Mouse (Mus musculus) intestine, embryonic 16.5 days (tissue): ENCODE results near the gene Ccdc57. TPM values are rescaled to one million over a fixed set of nuclear protein-coding genes. Genes with fewer than 3 reads are reported as not detected.
"Not testable (repeated sequence)": the region's sequence is repeated elsewhere in the genome, so short reads cannot be mapped to it uniquely, and the experiment has no call there.

Source experiments
- ATAC-seq: fragments of 200-750 bp; cut with Nextera tagmentation; 2 replicates; pipeline ENCODE4 v1.8.0; 2017; ENCODE audit warnings: moderate TSS enrichment, moderate library complexity
- H3K27ac ChIP-seq: fragments of 300-500 bp; sonication (generic); 2 replicates; pipeline ENCODE4 v1.5.1; 2014; ENCODE audit warnings: mild to moderate bottlenecking, low read length
- H3K27me3 ChIP-seq: fragments of 300-500 bp; sonication (generic); replicated peaks from 2 replicates; pipeline ENCODE4 v1.6.1; 2014; ENCODE audit warnings: low read length, control low read depth, mixed read lengths; ENCODE audit not compliant: control insufficient read depth, insufficient read depth
- H3K36me3 ChIP-seq: fragments of 300-500 bp; sonication (generic); 2 replicates; pipeline ENCODE4 v1.6.1; 2014; ENCODE audit warnings: low read length, control low read depth; ENCODE audit not compliant: control insufficient read depth, insufficient read depth
- H3K4me1 ChIP-seq: fragments of 300-500 bp; sonication (generic); 2 replicates; pipeline ENCODE4 v1.6.1; 2014; ENCODE audit warnings: low read length, control low read depth, mixed read lengths; ENCODE audit not compliant: control insufficient read depth, insufficient read depth
- H3K4me2 ChIP-seq: fragments of 300-500 bp; sonication (generic); 2 replicates; pipeline ENCODE4 v1.6.1; 2014; ENCODE audit warnings: low read depth, low read length, control low read depth
- H3K4me3 ChIP-seq: fragments of 300-500 bp; sonication (generic); 2 replicates; pipeline ENCODE4 v1.5.1; 2014; ENCODE audit warnings: mild to moderate bottlenecking, low read length
- H3K9ac ChIP-seq: fragments of 300-500 bp; sonication (generic); 2 replicates; pipeline ENCODE4 v1.6.1; 2014; ENCODE audit warnings: low read depth, low read length
- H3K9me3 ChIP-seq: fragments of 300-500 bp; sonication (generic); 2 replicates; pipeline ENCODE4 v1.6.1; 2016; ENCODE audit warnings: low read length, control low read depth; ENCODE audit not compliant: control insufficient read depth
- WGBS: fragments of 180-500 bp; shearing (Covaris S2); extraction: QIAGEN DNeasy Blood & Tissue Kit; methylation state at CpG from one replicate; pipeline ENCODE4 v1.1.7; 2014; 5-methylcytosine and 5-hydroxymethylcytosine counted together
- polyA plus RNA-seq: library from polyadenylated mRNA; unstranded; fragments of >200 nt; fragmentation: Nextera tagmentation; extraction: Ambion mirVana; gene quantifications from 2 replicates; pipeline ENCODE4 v1.2.1, GENCODE M21; 2015

Gene Ccdc57
- polyA plus RNA-seq, 1 experiment from 2014 or later: 4.3 TPM

GRCm38 (mm10) chr11:120871521-120871920, 61.2 kb downstream of the Ccdc57 start:
- H3K36me3 ChIP-seq: no peaks in the 10 kb centered on the region
- no peak overlapping the region for H3K4me3 ChIP-seq
- 93% methylated on average over 9 of the region's 9 CpGs for WGBS
- no peaks in the 10 kb centered on the region for H3K27me3 ChIP-seq
- no peaks in the 10 kb centered on the region for H3K9me3 ChIP-seq
- no peak overlapping the region for H3K4me2 ChIP-seq
- no peak overlapping the region for H3K9ac ChIP-seq
- ATAC-seq: no peak
- no peaks in the 10 kb centered on the region for H3K4me1 ChIP-seq
- no peak overlapping the region for H3K27ac ChIP-seq

GRCm38 (mm10) chr11:120865816-120866215, 66.9 kb downstream of the Ccdc57 start:
- Histone ChIP-seq H3K9me3 (no peaks in the 10 kb centered on the region), H3K4me2 (no peak overlapping the region), H3K36me3 (no peaks in the 10 kb centered on the region), H3K4me3 (no peak overlapping the region), H3K9ac (no peak overlapping the region), H3K4me1 (no peaks in the 10 kb centered on the region), H3K27me3 (no peaks in the 10 kb centered on the region), H3K27ac (no peak overlapping the region)
- 93% methylated on average over 1 of the region's 1 CpGs for WGBS
- ATAC-seq: no peak

GRCm38 (mm10) chr11:120862819-120863218, 69.9 kb downstream of the Ccdc57 start:
- no peak for ATAC-seq
- Histone ChIP-seq H3K4me3 (no peak overlapping the region), H3K9ac (no peak overlapping the region), H3K9me3 (no peaks in the 10 kb centered on the region), H3K27ac (no peak overlapping the region), H3K27me3 (no peaks in the 10 kb centered on the region), H3K36me3 (peaks cover 6% of the 10 kb centered on the region; the same call in 1 of the 2 replicates), H3K4me2 (no peak overlapping the region), H3K4me1 (no peaks in the 10 kb centered on the region)
- 77% methylated on average over 10 of the region's 10 CpGs for WGBS

GRCm38 (mm10) chr11:120855938-120856337, 76.7 kb downstream of the Ccdc57 start:
- peak; percentile 60 for ATAC-seq
- 89% methylated on average over 3 of the region's 3 CpGs for WGBS
- H3K27ac ChIP-seq, H3K27me3 ChIP-seq, H3K36me3 ChIP-seq, H3K9ac ChIP-seq, H3K4me2 ChIP-seq, H3K4me3 ChIP-seq, H3K9me3 ChIP-seq: not testable (repeated sequence)
- peaks cover 22% of the 10 kb centered on the region for H3K4me1 ChIP-seq

- ATAC-seq: peak; percentile 9
- WGBS: 64% methylated on average over 4 of the region's 4 CpGs
- H3K4me3 ChIP-seq: no peak overlapping the region
- H3K9me3 ChIP-seq: no peaks in the 10 kb centered on the region
- peaks cover 30% of the 10 kb centered on the region for H3K4me1 ChIP-seq
- no peak overlapping the region for H3K4me2 ChIP-seq
- no peak overlapping the region for H3K9ac ChIP-seq
- H3K36me3 ChIP-seq: 0 out of 2 replicates have a peak, but pooled peaks cover 6% of the 10 kb centered on the region
- H3K27me3 ChIP-seq: no peaks in the 10 kb centered on the region
- H3K27ac ChIP-seq: no peak overlapping the region
These were observed 78.9 kb downstream of the Ccdc57 start for GRCm38 (mm10) chr11:120853788-120854187.

GRCm38 (mm10) chr11:120853158-120853557, 79.5 kb downstream of the Ccdc57 start:
- 99% methylated on average over 4 of the region's 4 CpGs for WGBS
- Histone ChIP-seq H3K4me2 (no peak overlapping the region), H3K9me3 (no peaks in the 10 kb centered on the region), H3K27ac (no peak overlapping the region), H3K9ac (no peak overlapping the region), H3K27me3 (no peaks in the 10 kb centered on the region), H3K4me3 (no peak overlapping the region), H3K36me3 (0 out of 2 replicates have a peak, but pooled peaks cover 2% of the 10 kb centered on the region), H3K4me1 (peaks cover 30% of the 10 kb centered on the region)
- ATAC-seq: no peak

- peaks cover 30% of the 10 kb centered on the region for H3K4me1 ChIP-seq
- no peak overlapping the region for H3K9ac ChIP-seq
- no peaks in the 10 kb centered on the region for H3K36me3 ChIP-seq
- ATAC-seq: no peak
- H3K27me3 ChIP-seq: no peaks in the 10 kb centered on the region
- 65% methylated on average over 11 of the region's 11 CpGs for WGBS
- H3K9me3 ChIP-seq: no peaks in the 10 kb centered on the region
- H3K4me2 ChIP-seq: no peak overlapping the region
- no peak overlapping the region for H3K27ac ChIP-seq
- H3K4me3 ChIP-seq: no peak overlapping the region
These were observed 80.4 kb downstream of the Ccdc57 start for GRCm38 (mm10) chr11:120852083-120852935.

- H3K27me3 ChIP-seq: no peaks in the 10 kb centered on the region
- no peak overlapping the region for H3K4me3 ChIP-seq
- 68% methylated on average over 2 of the region's 2 CpGs for WGBS
- H3K36me3 ChIP-seq: no peaks in the 10 kb centered on the region
- peaks cover 30% of the 10 kb centered on the region for H3K4me1 ChIP-seq
- no peak overlapping the region for H3K4me2 ChIP-seq
- H3K27ac ChIP-seq: no peak overlapping the region
- ATAC-seq: no peak
- H3K9me3 ChIP-seq: no peaks in the 10 kb centered on the region
- H3K9ac ChIP-seq: no peak overlapping the region; the same call in 1 of the 2 replicates
These were observed 81.1 kb downstream of the Ccdc57 start for GRCm38 (mm10) chr11:120851582-120851981.

- Histone ChIP-seq H3K9ac (no peak overlapping the region), H3K36me3 (no peaks in the 10 kb centered on the region), H3K27ac (peak overlapping the region; percentile 48), H3K4me2 (no peak overlapping the region), H3K4me3 (no peak overlapping the region), H3K27me3 (no peaks in the 10 kb centered on the region), H3K4me1 (peaks cover 30% of the 10 kb centered on the region), H3K9me3 (no peaks in the 10 kb centered on the region)
- no peak for ATAC-seq
- WGBS: 56% methylated on average over 1 of the region's 1 CpGs
These were observed 81.5 kb downstream of the Ccdc57 start for GRCm38 (mm10) chr11:120851132-120851531.
